Mouse (Mus musculus): Measurements from ENCODE around the gene Vamp5.

DNA sequence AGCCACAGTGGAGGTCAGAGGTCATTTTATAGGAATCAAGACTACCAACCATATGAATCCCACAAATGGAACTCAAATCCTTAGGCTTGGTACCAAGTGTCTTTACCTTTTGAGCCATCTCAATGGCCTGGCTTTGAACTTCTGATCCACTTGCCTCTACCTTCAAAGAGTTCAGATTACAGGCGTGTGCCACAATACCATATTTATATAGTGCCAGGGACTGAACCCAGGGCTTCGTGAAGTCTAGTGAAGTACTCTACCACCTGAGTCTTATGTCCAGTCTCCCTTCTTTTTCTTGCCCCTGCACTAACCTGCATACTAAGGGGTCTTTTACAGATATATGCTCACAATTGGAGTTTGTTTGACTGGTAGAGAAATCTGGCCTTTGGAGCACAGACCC lies 6.3 kb upstream of the Vamp5 start:
- TF ChIP-seq POLR2A (IDR thresholded peaks at IDR 0.05; ENCODE audit: borderline replicate concordance, low read depth, low read length): no peak
- no peak for TF ChIP-seq CTCF (IDR thresholded peaks at IDR 0.05; ENCODE audit: low read depth, low read length)
